Mouse (Mus musculus) macrophage (primary cell): Measurements from ENCODE around the gene Slc36a3. TPM values are rescaled to one million over a fixed set of nuclear protein-coding genes. Genes with fewer than 3 reads are reported as not detected.
A peak's percentile ranks its signal among the peaks of the same experiment; 100 is the strongest.
"Not testable (repeated sequence)": the region's sequence is repeated elsewhere in the genome, so short reads cannot be mapped to it uniquely, and the experiment has no call there.

Experiments used
- H3K27ac ChIP-seq: fragments of 350-480 bp; formaldehyde crosslinking; 2 replicates; pipeline ENCODE4 v1.9.0; 2021
- H3K36me3 ChIP-seq: fragments of 350-480 bp; formaldehyde crosslinking; 2 replicates; pipeline ENCODE4 v1.9.0; 2021; ENCODE audit errors: inconsistent target
- H3K4me3 ChIP-seq: fragments of 350-480 bp; formaldehyde crosslinking; 2 replicates; pipeline ENCODE4 v1.9.0; 2021; ENCODE audit errors: inconsistent target
- H3K79me2 ChIP-seq: fragments of 350-480 bp; formaldehyde crosslinking; 2 replicates; pipeline ENCODE4 v1.9.0; 2021; ENCODE audit errors: inconsistent target
- WGBS: methylation state at CpG from one replicate; pipeline ENCODE4 v1.1.7; 2026; ENCODE audit warnings: inconsistent platforms; ENCODE audit not compliant: missing documents; 5-methylcytosine and 5-hydroxymethylcytosine counted together
- polyA plus RNA-seq: library from polyadenylated mRNA; stranded (reverse); fragments of 250-400 nt; gene quantifications from 3 replicates; pipeline ENCODE4 v1.2.4, GENCODE M21; 2018; ENCODE audit warnings: inconsistent platforms

The Slc36a3 gene
- polyA plus RNA-seq, 1 experiment from 2014 or later, result 0.10 TPM

DNA sequence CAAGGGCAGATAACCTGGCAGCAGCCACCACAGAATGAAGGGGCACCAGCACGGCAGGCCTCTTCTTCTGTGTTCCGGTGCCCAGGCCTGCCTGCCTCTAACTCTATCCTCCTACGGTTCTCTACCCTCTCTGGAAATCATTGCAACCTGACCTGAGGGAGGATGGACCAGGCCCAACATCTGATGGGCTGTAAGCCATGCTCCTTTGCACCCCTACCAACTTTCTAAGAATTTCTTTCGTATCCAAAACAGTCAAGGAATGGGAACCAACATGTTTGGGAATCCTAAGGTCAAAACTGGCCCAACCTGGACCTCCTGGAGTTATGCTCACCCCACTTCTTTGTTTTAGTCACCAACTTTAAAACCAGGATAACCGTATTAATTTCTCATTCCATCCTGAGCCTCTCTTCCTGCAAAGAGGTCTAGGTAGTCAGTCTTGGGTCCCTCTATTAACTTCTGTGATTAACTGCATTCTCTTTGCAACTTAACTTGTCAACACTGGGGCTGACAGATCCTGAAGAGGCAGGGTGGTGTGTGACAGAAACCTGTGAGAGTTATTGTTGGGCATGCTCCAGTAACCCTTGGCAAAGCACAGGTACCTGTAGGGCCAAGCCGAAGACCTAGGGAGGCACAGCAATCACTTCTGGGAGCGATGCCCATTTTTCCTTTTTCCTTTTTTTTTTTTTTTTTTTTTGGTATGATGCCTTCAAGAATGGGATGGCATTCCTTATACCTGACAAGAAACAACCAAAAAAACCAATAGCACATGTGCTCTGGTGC lies 41.8 kb downstream of the Slc36a3 start:
- H3K27ac ChIP-seq, result no peak overlapping the region
- no peaks in the 10 kb centered on the region for H3K79me2 ChIP-seq
- H3K36me3 ChIP-seq, result peaks cover 29% of the 10 kb centered on the region
- no peak overlapping the region for H3K4me3 ChIP-seq
- 98% methylated on average over 6 of the region's 7 CpGs for WGBS

DNA sequence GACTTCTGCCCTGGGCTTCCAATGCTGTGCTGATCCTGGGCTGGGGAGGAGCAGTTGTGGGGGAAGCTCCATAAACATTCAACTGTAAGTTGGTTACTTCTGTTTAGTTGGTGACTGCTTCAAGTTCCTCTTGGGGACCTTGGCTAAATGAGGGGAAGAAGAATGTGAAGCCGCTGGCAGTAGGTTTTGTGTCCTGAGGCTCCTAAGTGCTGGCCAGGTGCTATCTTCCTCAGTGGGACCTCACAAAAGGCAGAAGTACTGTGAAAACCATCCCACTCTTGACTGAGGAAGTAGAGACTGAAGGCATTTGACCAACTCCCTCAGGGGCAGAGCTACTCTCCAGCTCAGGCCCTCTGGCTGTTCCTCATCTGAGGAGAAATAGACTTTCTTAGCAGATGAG lies 44.9 kb downstream of the Slc36a3 start:
- peak overlapping the region; percentile 34 for H3K27ac ChIP-seq
- peaks cover 23% of the 10 kb centered on the region; the same call in 1 of the 2 replicates for H3K79me2 ChIP-seq
- WGBS, result 20% methylated on average over 1 of the region's 1 CpGs
- H3K4me3 ChIP-seq, result no peak overlapping the region
- H3K36me3 ChIP-seq, result peaks cover 47% of the 10 kb centered on the region

DNA sequence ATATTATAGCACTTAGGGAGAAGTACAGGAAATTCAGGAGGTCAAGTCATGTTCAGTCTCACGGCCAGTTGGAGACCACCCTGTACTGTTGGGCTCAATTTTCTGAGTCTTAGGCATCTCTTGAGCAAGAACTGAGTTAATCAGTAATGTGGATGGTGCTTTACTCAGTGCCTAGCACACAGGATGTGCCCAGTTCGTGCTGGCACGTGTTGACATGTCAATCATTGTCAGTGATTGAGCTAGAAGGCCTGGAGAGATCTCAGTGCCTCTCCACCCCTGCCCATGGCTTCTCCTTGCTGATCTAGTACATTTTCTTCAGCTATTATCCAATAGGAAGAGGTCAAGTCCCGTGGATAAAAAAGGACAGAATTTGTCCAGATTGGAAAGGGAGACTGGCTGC lies 46.1 kb downstream of the Slc36a3 start:
- Histone ChIP-seq H3K79me2 (peaks cover 35% of the 10 kb centered on the region; the same call in 1 of the 2 replicates), H3K4me3 (no peak overlapping the region), H3K27ac (no peak overlapping the region), H3K36me3 (peaks cover 49% of the 10 kb centered on the region)
- WGBS, result 82% methylated on average over 4 of the region's 4 CpGs

DNA sequence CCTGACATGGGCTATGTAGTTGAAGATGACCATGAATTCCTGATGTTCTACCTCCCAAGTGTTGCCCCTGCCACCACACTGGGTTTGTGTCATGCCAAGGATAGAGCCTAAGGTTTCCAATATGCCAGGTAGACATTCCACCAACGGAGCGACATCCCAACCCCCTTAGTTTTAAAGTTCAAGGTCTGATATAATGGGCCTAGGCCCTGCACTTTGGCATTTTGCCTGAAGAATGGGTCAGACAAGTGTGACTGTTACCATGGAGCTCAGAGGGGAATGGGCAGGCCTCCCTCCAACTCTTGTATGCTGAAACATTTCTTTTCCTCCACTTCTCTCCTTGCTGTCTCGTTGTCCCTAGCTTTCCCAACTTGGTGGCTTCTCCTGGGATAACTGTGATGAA lies 48.3 kb downstream of the Slc36a3 start:
- WGBS, result 94% methylated on average over 3 of the region's 3 CpGs
- peaks cover 28% of the 10 kb centered on the region for H3K36me3 ChIP-seq
- H3K27ac ChIP-seq, result no peak overlapping the region
- H3K79me2 ChIP-seq, result peaks cover 57% of the 10 kb centered on the region
- no peak overlapping the region for H3K4me3 ChIP-seq

DNA sequence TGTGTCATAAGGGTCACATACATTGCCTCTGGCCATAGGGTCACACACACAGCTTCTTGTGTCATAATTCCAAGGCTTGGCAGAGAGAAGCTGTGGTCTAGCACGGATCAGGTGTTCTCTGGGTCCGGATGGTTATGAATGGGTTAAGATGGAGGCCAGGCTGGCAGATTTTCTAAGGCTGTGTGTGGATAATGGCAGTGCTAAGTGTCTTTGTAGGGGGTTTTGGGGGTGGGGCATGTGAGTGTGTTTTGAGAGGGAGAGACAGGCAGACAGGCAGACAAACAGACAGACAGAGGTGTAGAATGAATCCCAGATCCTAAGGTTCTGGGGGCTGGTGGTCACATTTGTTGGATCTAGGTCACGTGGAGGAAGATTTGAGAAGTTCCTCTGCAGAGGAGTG lies 49.5 kb downstream of the Slc36a3 start:
- Histone ChIP-seq H3K36me3 (peaks cover 27% of the 10 kb centered on the region), H3K79me2 (peaks cover 59% of the 10 kb centered on the region), H3K27ac (no peak overlapping the region), H3K4me3 (no peak overlapping the region)
- WGBS, result 91% methylated on average over 3 of the region's 3 CpGs

DNA sequence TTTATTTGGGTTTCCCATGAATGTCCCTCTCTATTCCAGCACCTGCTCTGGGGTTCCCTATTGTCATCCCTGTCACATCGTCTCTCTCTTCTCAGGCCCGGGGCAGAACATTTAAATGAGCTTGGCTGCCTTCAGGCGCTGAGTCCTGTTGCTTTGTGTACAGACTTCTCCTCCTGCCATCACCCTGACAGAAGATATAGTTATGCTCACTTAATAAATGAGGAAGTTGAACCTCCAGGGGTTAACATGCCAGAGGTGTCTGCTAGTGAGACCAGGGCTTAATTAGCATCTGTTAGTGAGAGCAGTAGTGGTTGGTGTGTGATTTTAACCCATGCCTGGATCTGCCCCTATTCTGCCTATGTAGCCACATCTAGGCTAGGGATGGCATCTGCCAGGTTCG lies 51.6 kb downstream of the Slc36a3 start:
- peaks cover 59% of the 10 kb centered on the region for H3K79me2 ChIP-seq
- WGBS, result 10% methylated on average over 4 of the region's 4 CpGs
- no peak overlapping the region for H3K27ac ChIP-seq
- no peak overlapping the region for H3K4me3 ChIP-seq
- peaks cover 26% of the 10 kb centered on the region for H3K36me3 ChIP-seq

DNA sequence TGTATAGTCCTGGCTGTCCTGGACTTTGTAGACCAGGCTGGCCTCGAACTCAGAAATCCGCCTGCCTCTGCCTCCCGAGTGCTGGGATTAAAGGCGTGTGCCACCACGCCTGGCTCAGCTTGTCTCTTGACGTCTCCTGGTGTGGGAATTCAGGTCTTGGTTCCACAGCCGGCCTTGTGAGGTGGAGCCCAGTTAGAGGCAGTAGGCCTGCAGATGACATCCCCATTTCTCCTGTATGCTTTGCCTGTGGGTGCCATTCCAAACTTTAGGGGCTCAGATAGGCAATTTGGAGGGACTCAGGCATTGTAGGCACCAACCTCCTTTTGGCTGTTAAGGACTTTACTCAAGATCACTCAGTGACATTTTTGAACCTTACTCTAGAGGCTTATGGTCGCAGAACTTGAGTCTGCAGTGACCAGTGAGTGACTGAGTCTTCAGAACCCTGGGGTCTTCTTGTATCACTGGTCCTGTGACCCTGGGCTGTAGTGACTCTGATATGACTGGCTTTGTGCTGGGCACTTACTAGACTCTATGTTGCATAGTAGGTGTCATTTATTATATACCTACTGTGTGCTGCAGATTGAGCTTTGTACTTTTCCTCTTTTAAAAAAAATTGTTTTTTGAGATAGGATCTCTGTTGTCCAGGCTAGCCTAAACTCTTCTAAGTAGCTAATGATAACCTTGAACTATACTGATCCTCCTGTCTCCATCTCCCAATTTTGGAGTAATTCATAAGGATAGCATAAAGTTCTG lies 52.3 kb downstream of the Slc36a3 start:
- H3K36me3 ChIP-seq, result peaks cover 20% of the 10 kb centered on the region
- 56% methylated on average over 8 of the region's 8 CpGs for WGBS
- H3K79me2 ChIP-seq, result peaks cover 59% of the 10 kb centered on the region
- H3K4me3 ChIP-seq, result peak overlapping the region; percentile 67
- no peak overlapping the region for H3K27ac ChIP-seq

DNA sequence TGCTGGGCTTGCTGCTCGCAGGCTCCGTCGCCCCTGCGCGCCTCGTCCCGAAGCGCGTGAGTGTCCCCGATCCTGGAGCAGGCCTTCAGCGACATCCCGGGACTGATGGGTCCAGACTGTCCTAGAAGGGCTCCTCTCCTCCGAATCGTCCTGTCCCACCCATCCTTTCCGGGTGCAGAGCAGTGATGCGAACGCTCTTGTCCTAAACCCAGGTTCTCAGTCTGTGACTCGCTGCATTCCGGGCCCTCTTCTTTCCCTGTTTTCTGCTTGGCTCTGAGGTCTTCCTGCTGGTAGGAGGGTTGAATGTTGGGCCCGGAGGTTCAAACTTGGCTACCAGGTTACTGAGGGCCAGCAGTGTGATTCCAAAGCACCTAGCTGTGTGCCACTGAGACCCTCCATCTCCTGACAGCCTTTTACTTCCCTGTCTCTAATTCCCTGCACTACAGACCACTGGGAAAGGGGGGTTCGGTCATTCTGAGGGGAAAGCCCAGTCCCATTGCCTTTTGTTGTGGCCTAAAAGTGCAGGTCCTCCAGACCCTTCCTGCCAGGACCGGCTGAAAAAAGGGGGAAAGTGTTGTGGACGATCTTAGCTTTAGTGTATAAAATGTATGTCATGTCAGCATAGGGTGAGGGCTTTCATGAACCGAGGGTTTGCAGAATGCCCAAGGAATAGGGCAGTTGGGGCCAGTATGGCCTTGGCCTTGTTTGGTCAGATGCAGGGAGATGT lies 53.2 kb downstream of the Slc36a3 start:
- H3K4me3 ChIP-seq, result peak overlapping the region; percentile 67
- 1% methylated on average over 23 of the region's 24 CpGs for WGBS
- H3K79me2 ChIP-seq, result peaks cover 53% of the 10 kb centered on the region
- peaks cover 11% of the 10 kb centered on the region; the same call in 1 of the 2 replicates for H3K36me3 ChIP-seq
- H3K27ac ChIP-seq, result peak overlapping the region; percentile 52

DNA sequence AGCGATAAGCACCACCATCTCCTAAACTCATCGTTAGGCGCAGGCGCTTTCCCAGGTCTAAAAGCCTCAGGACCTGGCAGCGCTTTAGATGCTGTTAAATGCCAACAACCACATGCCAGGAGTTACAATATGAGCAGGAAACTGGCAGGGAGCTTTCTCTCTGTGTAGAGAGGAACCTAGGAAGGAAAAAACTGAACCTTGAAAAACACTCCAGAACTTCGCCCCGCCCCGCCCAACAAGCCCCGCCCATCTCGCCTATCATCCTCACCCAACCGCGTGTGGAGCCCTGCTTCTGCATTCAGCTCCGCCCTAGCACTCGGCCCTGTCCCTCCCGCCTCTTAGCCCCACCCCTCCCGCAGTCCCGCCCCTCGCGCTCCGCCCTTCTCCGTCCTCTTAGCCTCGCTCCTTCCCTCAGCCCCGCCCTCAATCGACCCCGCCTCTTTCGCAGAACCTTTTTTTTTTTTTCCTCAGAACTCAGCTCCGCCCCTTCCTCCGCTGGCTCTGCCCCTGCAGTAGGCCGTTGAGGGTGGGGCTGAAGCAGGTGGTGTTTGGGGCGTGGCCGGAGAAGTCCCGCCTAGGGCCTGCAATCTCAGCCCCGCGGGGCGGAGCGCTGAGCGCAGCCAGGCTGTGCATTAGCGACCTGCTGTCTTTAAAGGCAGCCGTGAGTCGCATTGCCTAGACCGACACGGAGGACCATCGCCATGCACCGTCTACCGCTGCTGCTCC lies 53.9 kb downstream of the Slc36a3 start, which contains the start of gene Gm2a:
Gm2a (plus strand) TSS at position 653 of the 726 bp plus-strand sequence.
- Histone ChIP-seq H3K4me3 (peak within 1 kb of the TSS; percentile 67), H3K79me2 (peaks cover 46% of the 10 kb centered on the region), H3K27ac (peak within 1 kb of the TSS; percentile 66), H3K36me3 (peaks cover 11% of the 10 kb centered on the region; the same call in 1 of the 2 replicates)
- WGBS, result under 1% methylated on average over 41 of the region's 45 CpGs

DNA sequence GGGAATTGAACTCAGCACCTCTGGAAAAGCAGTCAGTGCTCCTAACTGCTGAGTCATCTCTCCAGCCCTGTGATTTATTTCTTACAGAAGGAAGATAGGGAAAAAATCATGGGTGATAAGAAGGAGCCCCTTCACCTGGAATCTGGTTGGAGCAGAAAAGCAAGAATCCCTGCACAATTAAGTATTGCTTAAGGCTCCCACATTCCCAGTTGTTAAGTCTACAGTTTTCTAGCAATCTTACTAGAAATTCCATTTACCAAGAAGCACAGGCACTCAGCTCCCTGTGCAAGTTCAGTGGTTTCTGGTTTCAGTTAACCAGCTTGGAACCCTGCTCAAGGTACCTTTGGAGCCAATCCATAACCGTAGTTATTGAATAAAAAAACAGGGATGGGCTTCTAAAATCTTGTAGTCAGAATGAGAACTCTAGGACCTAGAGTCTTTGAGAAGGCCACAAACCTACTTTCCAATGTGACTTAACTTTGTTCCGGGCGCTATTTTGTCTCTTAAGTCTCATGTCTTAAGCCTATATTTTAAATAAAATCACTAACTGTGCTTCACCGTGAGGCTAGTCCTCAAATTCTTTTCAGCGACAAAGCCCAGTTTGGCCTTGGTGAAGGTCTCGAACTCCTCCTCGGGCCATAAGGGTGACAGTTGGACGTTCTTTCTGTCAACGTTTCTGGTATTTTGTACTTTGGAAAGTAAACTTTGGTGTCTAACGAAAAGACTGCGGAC lies 54.6 kb downstream of the Slc36a3 start:
- Histone ChIP-seq H3K36me3 (peaks cover 10% of the 10 kb centered on the region; the same call in 1 of the 2 replicates), H3K27ac (peak overlapping the region; percentile 66)
- WGBS, result 27% methylated on average over 11 of the region's 11 CpGs

DNA sequence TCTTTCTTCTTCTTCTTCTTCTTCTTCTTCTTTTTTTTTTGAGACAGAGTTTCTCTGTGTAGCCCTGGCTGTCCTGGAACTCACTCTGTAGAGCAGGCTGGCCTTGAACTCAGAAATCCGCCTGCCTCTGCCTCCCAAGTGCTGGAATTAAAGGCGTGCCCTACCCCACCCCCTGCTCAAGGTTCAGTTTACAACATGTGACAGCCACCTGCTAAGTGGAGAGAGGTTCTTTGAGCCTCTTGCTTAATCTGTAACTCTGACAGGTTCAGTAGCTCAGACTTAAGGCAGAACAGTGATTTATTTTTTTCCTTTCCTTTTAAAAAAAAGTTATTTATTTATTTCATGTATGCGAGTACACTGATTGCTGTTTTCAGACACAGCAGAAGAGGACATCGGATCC lies 55.2 kb downstream of the Slc36a3 start:
- not testable (repeated sequence) for H3K36me3 ChIP-seq, H3K27ac ChIP-seq, H3K4me3 ChIP-seq
- WGBS, result 77% methylated on average over 3 of the region's 4 CpGs
- H3K79me2 ChIP-seq, result peaks cover 33% of the 10 kb centered on the region

More for the DNA sequence above, 54.6 kb downstream of the Slc36a3 start:
- H3K4me3 ChIP-seq, result no peak overlapping the region
- peaks cover 39% of the 10 kb centered on the region for H3K79me2 ChIP-seq

DNA sequence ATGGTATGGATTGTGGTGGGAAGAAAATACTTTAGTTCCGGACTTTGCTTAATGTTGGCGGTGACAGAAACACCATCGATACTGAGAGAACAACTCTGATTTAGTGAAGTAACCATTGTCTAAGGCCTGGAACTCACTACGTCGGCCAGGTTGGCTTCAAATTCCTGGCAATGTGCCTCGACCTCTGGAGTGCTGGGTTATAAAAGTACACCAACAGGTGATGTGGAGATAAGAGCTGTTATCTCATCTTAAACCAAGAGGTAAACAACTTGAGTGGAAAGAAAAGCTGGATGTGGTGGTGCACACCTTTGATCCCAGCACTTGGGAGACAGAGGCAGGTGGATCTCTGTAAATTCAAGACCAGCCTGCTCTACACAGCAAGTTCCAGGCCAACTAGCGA lies 58.4 kb downstream of the Slc36a3 start:
- no peak overlapping the region for H3K27ac ChIP-seq
- peaks cover 1% of the 10 kb centered on the region; the same call in 1 of the 2 replicates for H3K79me2 ChIP-seq
- 92% methylated on average over 6 of the region's 7 CpGs for WGBS
- no peaks in the 10 kb centered on the region for H3K36me3 ChIP-seq
- H3K4me3 ChIP-seq, result no peak overlapping the region

DNA sequence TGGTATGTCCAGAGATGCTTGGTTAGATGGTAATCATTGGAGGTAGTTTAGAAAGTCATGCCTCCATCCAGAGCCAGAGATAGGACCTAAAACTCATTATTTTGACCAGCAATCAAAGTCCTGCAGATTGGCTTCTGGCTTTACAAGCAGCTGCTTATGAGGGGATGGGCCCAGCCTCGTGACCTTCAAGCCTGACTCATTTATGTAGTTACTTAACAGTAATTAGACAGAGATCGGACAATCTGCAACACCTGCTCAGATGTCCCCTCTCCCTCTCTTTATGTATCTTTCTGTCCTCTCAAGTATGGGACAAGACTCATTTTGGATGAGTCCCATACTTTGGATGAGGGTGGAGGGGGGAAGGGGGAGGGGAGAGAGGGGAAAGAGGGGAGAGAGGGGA lies 61.6 kb downstream of the Slc36a3 start:
- H3K79me2 ChIP-seq, result no peaks in the 10 kb centered on the region
- H3K4me3 ChIP-seq, result no peak overlapping the region
- H3K27ac ChIP-seq, result no peak overlapping the region
- no peaks in the 10 kb centered on the region for H3K36me3 ChIP-seq
- WGBS, result 85% methylated on average over 2 of the region's 2 CpGs
